Mouse (Mus musculus) adrenal gland, adult (tissue): ENCODE measurements at regions not wholly inside any gene's neighbourhood (a gene's known extent, or its start where the extent isn't known, plus 50 kb on each side); places are given as distances from the start of the nearest gene placed in this dataset.

Experiments
- DNase-seq, 2 experiments: peaks; one replicate each; pipeline ENCODE4 v3.0.0; 2022 to 2023; ENCODE audit warnings: low spot score in 1 of 2; ENCODE audit not compliant: inconsistent age in 2 of 2

- no peak for DNase-seq
These were observed 63.8 kb upstream of the Gm47985 start for GRCm38 (mm10) chr1:151118530-151118929.

GRCm38 (mm10) chr1:151118982-151119381, 63.4 kb upstream of the Gm47985 start:
- no peak for DNase-seq

GRCm38 (mm10) chr1:151119566-151119965, 62.8 kb upstream of the Gm47985 start:
- DNase-seq: no peak

GRCm38 (mm10) chr1:151121686-151122085, 60.7 kb upstream of the Gm47985 start:
- no peak for DNase-seq

GRCm38 (mm10) chr1:151123964-151124363, 58.4 kb upstream of the Gm47985 start:
- no peak for DNase-seq

GRCm38 (mm10) chr1:151125028-151125659, 57.2 kb upstream of the Gm47985 start:
- no peak for DNase-seq

GRCm38 (mm10) chr1:151125764-151126485, 56.4 kb upstream of the Gm47985 start:
- DNase-seq: no peak

GRCm38 (mm10) chr1:151126756-151127155, 55.6 kb upstream of the Gm47985 start:
- no peak for DNase-seq

- no peak for DNase-seq
These were observed 54.3 kb upstream of the Gm47985 start for GRCm38 (mm10) chr1:151128005-151128404.

GRCm38 (mm10) chr1:151128955-151129354, 53.4 kb upstream of the Gm47985 start:
- DNase-seq: no peak

GRCm38 (mm10) chr1:151130036-151130435, 52.3 kb upstream of the Gm47985 start:
- DNase-seq: no peak

- no peak for DNase-seq
These were observed 51.3 kb upstream of the Gm47985 start for GRCm38 (mm10) chr1:151130845-151131626.

GRCm38 (mm10) chr1:151131627-151132284, 50.6 kb upstream of the Gm47985 start:
- no peak for DNase-seq
